Mouse (Mus musculus): Measurements from ENCODE around the gene Rab6b. TPM values are rescaled to one million over a fixed set of nuclear protein-coding genes. Genes with fewer than 3 reads are reported as not detected.

Gene Rab6b
- polyA plus RNA-seq, 1 experiment from 2014 or later = 3.9 TPM

- Histone ChIP-seq H3K4me1 (replicated peaks) (peaks cover 6% of the 10 kb centered on the region; the same call in 1 of the 2 replicates), H3K36me3 (no peaks in the 10 kb centered on the region), H3K27me3 (peaks cover 19% of the 10 kb centered on the region), H3K4me2 (no peak overlapping the region), H3K4me3 (replicated peaks) (no peak overlapping the region), H3K9me3 (no peaks in the 10 kb centered on the region), H3K27ac (no peak overlapping the region), H3K9ac (replicated peaks) (no peak overlapping the region)
- ATAC-seq (ENCODE audit: insufficient number of reproducible peaks, insufficient read depth, low FRiP score, low TSS enrichment, low read depth) = no peak
- WGBS = 74% methylated on average over 5 of the region's 5 CpGs
Observed at GRCm38 (mm10) chr9:103118651-103119275, 7.2 kb downstream of the Rab6b start.

- Histone ChIP-seq H3K4me3 (replicated peaks) (no peak overlapping the region), H3K27ac (no peak overlapping the region), H3K4me1 (replicated peaks) (peaks cover 6% of the 10 kb centered on the region; the same call in 1 of the 2 replicates), H3K27me3 (peaks cover 9% of the 10 kb centered on the region), H3K9ac (replicated peaks) (no peak overlapping the region), H3K4me2 (no peak overlapping the region), H3K36me3 (no peaks in the 10 kb centered on the region), H3K9me3 (no peaks in the 10 kb centered on the region)
- ATAC-seq (ENCODE audit: insufficient number of reproducible peaks, insufficient read depth, low FRiP score, low TSS enrichment, low read depth) = no peak
- WGBS = 88% methylated on average over 9 of the region's 9 CpGs
Observed at GRCm38 (mm10) chr9:103119781-103120180, 8.2 kb downstream of the Rab6b start.

- Histone ChIP-seq H3K4me2 (no peak overlapping the region), H3K4me3 (replicated peaks) (no peak overlapping the region), H3K4me1 (replicated peaks) (peaks cover 6% of the 10 kb centered on the region; the same call in 1 of the 2 replicates), H3K9ac (replicated peaks) (no peak overlapping the region), H3K27me3 (peaks cover 5% of the 10 kb centered on the region), H3K27ac (no peak overlapping the region), H3K36me3 (no peaks in the 10 kb centered on the region), H3K9me3 (no peaks in the 10 kb centered on the region)
- no peak for ATAC-seq (ENCODE audit: insufficient number of reproducible peaks, insufficient read depth, low FRiP score, low TSS enrichment, low read depth)
- 51% methylated on average over 2 of the region's 2 CpGs for WGBS
Observed at GRCm38 (mm10) chr9:103120231-103120630, 8.6 kb downstream of the Rab6b start.

GRCm38 (mm10) chr9:103121546-103121945 lies 10.0 kb downstream of the Rab6b start:
- H3K27ac ChIP-seq = no peak overlapping the region
- H3K4me1 ChIP-seq (replicated peaks) = peaks cover 6% of the 10 kb centered on the region; the same call in 1 of the 2 replicates
- peaks cover 4% of the 10 kb centered on the region; the same call in 1 of the 2 replicates for H3K27me3 ChIP-seq
- 83% methylated on average over 7 of the region's 7 CpGs for whole genome bisulfite sequencing
- no peak overlapping the region for H3K9ac ChIP-seq (replicated peaks)
- H3K36me3 ChIP-seq = no peaks in the 10 kb centered on the region
- H3K4me3 ChIP-seq (replicated peaks) = no peak overlapping the region
- no peak for ATAC-seq (ENCODE audit: insufficient number of reproducible peaks, insufficient read depth, low FRiP score, low TSS enrichment, low read depth)
- no peaks in the 10 kb centered on the region for H3K9me3 ChIP-seq
- no peak overlapping the region for H3K4me2 ChIP-seq

GRCm38 (mm10) chr9:103124746-103125145 lies 13.2 kb downstream of the Rab6b start:
- Histone ChIP-seq H3K27me3 (no peaks in the 10 kb centered on the region), H3K4me1 (replicated peaks) (0 out of 2 replicates have a peak, but pooled peaks cover 3% of the 10 kb centered on the region), H3K9ac (replicated peaks) (no peak overlapping the region), H3K9me3 (no peaks in the 10 kb centered on the region), H3K36me3 (no peaks in the 10 kb centered on the region), H3K4me2 (no peak overlapping the region), H3K27ac (no peak overlapping the region), H3K4me3 (replicated peaks) (no peak overlapping the region)
- no peak for ATAC-seq (ENCODE audit: insufficient number of reproducible peaks, insufficient read depth, low FRiP score, low TSS enrichment, low read depth)
- WGBS = 93% methylated on average over 4 of the region's 4 CpGs

- Histone ChIP-seq H3K4me2 (no peak overlapping the region), H3K36me3 (no peaks in the 10 kb centered on the region), H3K27ac (no peak overlapping the region), H3K4me3 (replicated peaks) (no peak overlapping the region), H3K9ac (replicated peaks) (no peak overlapping the region), H3K27me3 (no peaks in the 10 kb centered on the region), H3K9me3 (no peaks in the 10 kb centered on the region), H3K4me1 (replicated peaks) (peaks cover 18% of the 10 kb centered on the region)
- WGBS = 37% methylated on average over 6 of the region's 6 CpGs
- no peak for ATAC-seq (ENCODE audit: insufficient number of reproducible peaks, insufficient read depth, low FRiP score, low TSS enrichment, low read depth)
Observed at GRCm38 (mm10) chr9:103133493-103134124, 22.0 kb downstream of the Rab6b start.

GRCm38 (mm10) chr9:103134450-103135030 lies 23.0 kb downstream of the Rab6b start:
- H3K4me1 ChIP-seq (replicated peaks) = peaks cover 19% of the 10 kb centered on the region
- H3K27ac ChIP-seq = no peak overlapping the region
- H3K9me3 ChIP-seq = no peaks in the 10 kb centered on the region
- H3K27me3 ChIP-seq = no peaks in the 10 kb centered on the region
- H3K4me3 ChIP-seq (replicated peaks) = no peak overlapping the region
- no peak overlapping the region for H3K9ac ChIP-seq (replicated peaks)
- WGBS = 35% methylated on average over 9 of the region's 9 CpGs
- 0 out of 2 replicates have a peak, but pooled peaks have one; percentile 13 for ATAC-seq (ENCODE audit: insufficient number of reproducible peaks, insufficient read depth, low FRiP score, low TSS enrichment, low read depth)
- H3K4me2 ChIP-seq = no peak overlapping the region
- H3K36me3 ChIP-seq = no peaks in the 10 kb centered on the region

- H3K9me3 ChIP-seq = no peaks in the 10 kb centered on the region
- H3K4me3 ChIP-seq (replicated peaks) = no peak overlapping the region
- H3K9ac ChIP-seq (replicated peaks) = no peak overlapping the region
- H3K36me3 ChIP-seq = no peaks in the 10 kb centered on the region
- no peak for ATAC-seq (ENCODE audit: insufficient number of reproducible peaks, insufficient read depth, low FRiP score, low TSS enrichment, low read depth)
- 54% methylated on average over 6 of the region's 6 CpGs for WGBS
- H3K4me1 ChIP-seq (replicated peaks) = peaks cover 12% of the 10 kb centered on the region; the same call in 1 of the 2 replicates
- no peak overlapping the region for H3K27ac ChIP-seq
- H3K4me2 ChIP-seq = no peak overlapping the region
- no peaks in the 10 kb centered on the region for H3K27me3 ChIP-seq
Observed at GRCm38 (mm10) chr9:103139481-103139880, 27.9 kb downstream of the Rab6b start.

GRCm38 (mm10) chr9:103140384-103140783 lies 28.8 kb downstream of the Rab6b start:
- ATAC-seq (ENCODE audit: insufficient number of reproducible peaks, insufficient read depth, low FRiP score, low TSS enrichment, low read depth) = no peak
- no peaks in the 10 kb centered on the region for H3K9me3 ChIP-seq
- 0 out of 2 replicates have a peak, but pooled peaks cover 13% of the 10 kb centered on the region for H3K4me1 ChIP-seq (replicated peaks)
- H3K4me2 ChIP-seq = no peak overlapping the region
- H3K9ac ChIP-seq (replicated peaks) = no peak overlapping the region
- no peaks in the 10 kb centered on the region for H3K36me3 ChIP-seq
- H3K27me3 ChIP-seq = no peaks in the 10 kb centered on the region
- no peak overlapping the region for H3K27ac ChIP-seq
- 75% methylated on average over 6 of the region's 6 CpGs for WGBS
- no peak overlapping the region for H3K4me3 ChIP-seq (replicated peaks)

GRCm38 (mm10) chr9:103141266-103141665 lies 29.7 kb downstream of the Rab6b start:
- no peak overlapping the region for H3K27ac ChIP-seq
- no peak overlapping the region for H3K4me3 ChIP-seq (replicated peaks)
- 91% methylated on average over 7 of the region's 7 CpGs for WGBS
- no peak for ATAC-seq (ENCODE audit: insufficient number of reproducible peaks, insufficient read depth, low FRiP score, low TSS enrichment, low read depth)
- no peak overlapping the region for H3K9ac ChIP-seq (replicated peaks)
- 0 out of 2 replicates have a peak, but pooled peaks cover 17% of the 10 kb centered on the region for H3K4me1 ChIP-seq (replicated peaks)
- H3K27me3 ChIP-seq = no peaks in the 10 kb centered on the region
- H3K36me3 ChIP-seq = no peaks in the 10 kb centered on the region
- no peaks in the 10 kb centered on the region for H3K9me3 ChIP-seq
- H3K4me2 ChIP-seq = no peak overlapping the region

- Histone ChIP-seq H3K4me3 (replicated peaks) (no peak overlapping the region), H3K4me1 (replicated peaks) (0 out of 2 replicates have a peak, but pooled peaks cover 14% of the 10 kb centered on the region), H3K36me3 (no peaks in the 10 kb centered on the region), H3K27me3 (no peaks in the 10 kb centered on the region), H3K9me3 (no peaks in the 10 kb centered on the region), H3K4me2 (no peak overlapping the region), H3K9ac (replicated peaks) (no peak overlapping the region), H3K27ac (no peak overlapping the region)
- WGBS = 63% methylated on average over 4 of the region's 4 CpGs
- no peak for ATAC-seq (ENCODE audit: insufficient number of reproducible peaks, insufficient read depth, low FRiP score, low TSS enrichment, low read depth)
Observed at GRCm38 (mm10) chr9:103143881-103144280, 32.3 kb downstream of the Rab6b start.
